Mouse (Mus musculus): Measurements from ENCODE around the gene Flg2.

The Flg2 gene

DNA sequence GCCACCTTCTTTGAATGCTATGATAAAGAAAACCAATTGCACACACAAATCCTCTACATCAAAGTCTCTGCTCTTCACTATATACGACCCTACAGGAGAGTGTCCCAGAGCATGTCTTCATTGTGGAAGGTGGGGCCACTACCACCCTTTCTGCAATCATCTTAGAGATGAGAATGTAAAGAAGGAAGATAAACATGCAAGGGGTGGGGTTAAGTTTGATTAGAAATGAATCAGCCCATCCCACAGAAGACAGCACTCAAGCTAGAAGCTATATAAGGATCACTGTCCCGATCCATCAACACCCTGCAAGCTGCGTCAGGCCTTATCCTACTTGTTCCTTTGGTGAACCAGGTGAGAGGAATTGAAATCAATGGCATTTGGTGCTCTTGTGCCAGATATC lies at the start of gene Flg2:
TSS of gene Flg2 (plus strand) at position 301 of the 400 bp plus-strand sequence.
- DNase-seq (ENCODE audit: low read depth, low spot score), result no peak

DNA sequence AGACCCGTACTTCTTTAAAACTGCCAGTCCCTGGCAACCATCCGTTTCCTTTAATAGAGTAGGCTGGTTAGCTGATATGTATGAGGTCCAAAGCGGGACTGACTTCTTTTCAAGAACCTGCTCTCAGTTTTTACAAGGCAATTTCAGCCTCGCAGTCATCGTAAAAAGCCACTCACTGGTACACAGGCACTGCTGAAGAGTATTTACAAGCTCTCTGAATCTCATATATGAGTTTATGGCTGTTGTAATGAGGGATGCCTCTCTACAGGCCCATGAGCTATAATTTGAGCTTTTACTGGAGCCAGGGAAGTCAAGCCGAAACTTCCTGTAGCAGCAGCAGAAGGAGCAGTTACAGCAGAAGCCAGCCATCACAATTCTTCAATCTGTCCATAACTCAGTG lies 34.6 kb upstream of the Flg2 start:
- no peak for DNase-seq (ENCODE audit: low read depth, low spot score)

- DNase-seq (ENCODE audit: low read depth, low spot score), result peak; percentile 3
Observed at GRCm38 (mm10) chr3:93162996-93163592, 34.0 kb upstream of the Flg2 start.

- peak; percentile 27 for DNase-seq (ENCODE audit: low read depth, low spot score)
Observed at GRCm38 (mm10) chr3:93180856-93181255, 16.2 kb upstream of the Flg2 start.

GRCm38 (mm10) chr3:93201955-93202354 lies 4.9 kb downstream of the Flg2 start:
- no peak for DNase-seq (ENCODE audit: low read depth, low spot score)

- no peak for DNase-seq (ENCODE audit: low read depth, low spot score)
Observed at GRCm38 (mm10) chr3:93202499-93202898, 5.4 kb downstream of the Flg2 start.

All from brain, adult 2 months (tissue).